Mouse (Mus musculus): ENCODE results near the gene Pde6b. TPM values are rescaled to one million over a fixed set of nuclear protein-coding genes. Genes with fewer than 3 reads are reported as not detected.

Gene Pde6b
- polyA plus RNA-seq, 1 experiment from 2014 or later = 0.15 TPM

DNA sequence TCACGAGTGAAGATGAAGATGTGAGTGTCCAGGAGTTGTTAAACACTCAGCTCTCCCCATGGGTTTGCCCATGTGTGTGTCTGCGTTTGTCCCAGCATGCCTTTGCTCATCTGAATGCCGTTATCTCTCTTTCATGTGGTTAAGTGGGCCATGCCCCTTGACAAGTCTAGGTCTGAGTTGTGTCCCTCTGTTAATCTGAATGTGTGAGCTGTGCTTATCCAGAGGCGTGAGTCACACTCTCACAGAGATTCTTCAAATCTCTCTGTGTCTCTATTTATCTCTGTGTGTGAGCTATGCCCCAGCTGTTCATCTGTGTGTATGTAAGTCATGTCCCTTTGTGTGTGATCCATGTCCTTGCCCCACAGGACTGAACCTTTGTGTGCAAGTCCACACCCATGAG lies 15.3 kb downstream of the Pde6b start:
- no peak overlapping the region for H3K4me2 ChIP-seq (replicated peaks)
- H3K27ac ChIP-seq (replicated peaks) = no peak overlapping the region
- no peak overlapping the region for H3K9ac ChIP-seq
- 62% methylated on average over 4 of the region's 4 CpGs for WGBS
- H3K36me3 ChIP-seq = no peaks in the 10 kb centered on the region
- H3K27me3 ChIP-seq = no peaks in the 10 kb centered on the region
- no peaks in the 10 kb centered on the region for H3K9me3 ChIP-seq (replicated peaks)
- H3K4me3 ChIP-seq (replicated peaks) = no peak overlapping the region
- H3K4me1 ChIP-seq = no peaks in the 10 kb centered on the region
- ATAC-seq (ENCODE audit: insufficient number of reproducible peaks, low FRiP score, low TSS enrichment, low read depth) = no peak

GRCm38 (mm10) chr5:108405460-108405859 lies 17.3 kb downstream of the Pde6b start:
- Histone ChIP-seq H3K9ac (no peak overlapping the region), H3K4me3 (replicated peaks) (no peak overlapping the region), H3K9me3 (replicated peaks) (no peaks in the 10 kb centered on the region), H3K27me3 (no peaks in the 10 kb centered on the region), H3K4me2 (replicated peaks) (no peak overlapping the region), H3K4me1 (no peaks in the 10 kb centered on the region), H3K36me3 (no peaks in the 10 kb centered on the region), H3K27ac (replicated peaks) (no peak overlapping the region)
- WGBS = 61% methylated on average over 1 of the region's 1 CpGs
- no peak for ATAC-seq (ENCODE audit: insufficient number of reproducible peaks, low FRiP score, low TSS enrichment, low read depth)

DNA sequence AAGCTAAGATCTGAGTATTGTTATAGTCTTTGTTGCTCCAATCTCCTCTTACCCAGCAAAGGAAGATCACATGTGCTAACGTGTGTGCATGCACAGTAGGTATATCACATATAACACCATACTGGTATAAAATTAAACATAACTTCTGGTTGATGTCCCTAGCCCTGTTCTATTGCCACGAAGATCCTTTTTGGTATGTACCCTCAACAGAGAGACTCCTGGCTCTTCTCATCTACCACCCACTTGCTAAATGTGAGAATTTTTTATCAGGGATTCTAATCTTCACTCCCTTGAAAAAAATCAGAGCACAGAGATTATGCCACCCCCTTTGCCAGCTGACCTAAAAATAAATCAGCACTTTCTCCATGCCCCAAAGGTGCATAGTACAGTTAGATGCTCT lies 18.8 kb downstream of the Pde6b start:
- Histone ChIP-seq H3K4me1 (no peaks in the 10 kb centered on the region), H3K4me3 (replicated peaks) (no peak overlapping the region), H3K9me3 (replicated peaks) (no peaks in the 10 kb centered on the region), H3K27ac (replicated peaks) (no peak overlapping the region), H3K4me2 (replicated peaks) (no peak overlapping the region), H3K27me3 (no peaks in the 10 kb centered on the region), H3K9ac (no peak overlapping the region), H3K36me3 (no peaks in the 10 kb centered on the region)
- WGBS = 82% methylated on average over 2 of the region's 2 CpGs
- ATAC-seq (ENCODE audit: insufficient number of reproducible peaks, low FRiP score, low TSS enrichment, low read depth) = no peak

- no peak overlapping the region for H3K4me2 ChIP-seq (replicated peaks)
Observed at GRCm38 (mm10) chr5:108414711-108415110, 26.5 kb downstream of the Pde6b start.

DNA sequence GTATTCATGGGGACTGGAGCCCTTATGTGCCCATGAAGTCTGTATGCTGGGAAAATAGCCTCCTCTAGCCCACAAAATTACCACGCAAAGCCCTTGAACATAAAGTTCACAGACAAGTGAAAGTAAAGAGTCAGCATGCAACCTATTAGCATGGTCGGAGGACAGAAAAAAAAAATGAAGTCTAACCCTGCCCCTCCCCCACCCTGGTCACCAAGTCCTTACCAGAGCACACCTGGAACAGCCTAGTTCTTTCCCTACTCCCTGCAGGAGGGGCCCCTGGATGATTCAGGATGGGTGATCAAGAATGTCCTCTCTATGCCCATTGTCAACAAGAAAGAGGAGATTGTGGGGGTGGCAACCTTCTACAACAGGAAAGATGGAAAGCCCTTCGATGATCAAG lies 34.5 kb downstream of the Pde6b start:
- 72% methylated on average over 3 of the region's 3 CpGs for WGBS
- ATAC-seq (ENCODE audit: insufficient number of reproducible peaks, low FRiP score, low TSS enrichment, low read depth) = no peak
- Histone ChIP-seq H3K4me3 (replicated peaks) (no peak overlapping the region), H3K27ac (replicated peaks) (no peak overlapping the region), H3K9ac (no peak overlapping the region), H3K36me3 (no peaks in the 10 kb centered on the region), H3K4me2 (replicated peaks) (no peak overlapping the region), H3K9me3 (replicated peaks) (no peaks in the 10 kb centered on the region), H3K4me1 (no peaks in the 10 kb centered on the region), H3K27me3 (no peaks in the 10 kb centered on the region)

More at GRCm38 (mm10) chr5:108414711-108415110, 26.5 kb downstream of the Pde6b start:
- WGBS = 67% methylated on average over 2 of the region's 2 CpGs
- no peak overlapping the region for H3K9ac ChIP-seq
- no peaks in the 10 kb centered on the region for H3K36me3 ChIP-seq
- no peak overlapping the region for H3K27ac ChIP-seq (replicated peaks)
- H3K9me3 ChIP-seq (replicated peaks) = no peaks in the 10 kb centered on the region
- H3K4me3 ChIP-seq (replicated peaks) = no peak overlapping the region
- ATAC-seq (ENCODE audit: insufficient number of reproducible peaks, low FRiP score, low TSS enrichment, low read depth) = no peak
- no peaks in the 10 kb centered on the region for H3K4me1 ChIP-seq
- H3K27me3 ChIP-seq = no peaks in the 10 kb centered on the region

DNA sequence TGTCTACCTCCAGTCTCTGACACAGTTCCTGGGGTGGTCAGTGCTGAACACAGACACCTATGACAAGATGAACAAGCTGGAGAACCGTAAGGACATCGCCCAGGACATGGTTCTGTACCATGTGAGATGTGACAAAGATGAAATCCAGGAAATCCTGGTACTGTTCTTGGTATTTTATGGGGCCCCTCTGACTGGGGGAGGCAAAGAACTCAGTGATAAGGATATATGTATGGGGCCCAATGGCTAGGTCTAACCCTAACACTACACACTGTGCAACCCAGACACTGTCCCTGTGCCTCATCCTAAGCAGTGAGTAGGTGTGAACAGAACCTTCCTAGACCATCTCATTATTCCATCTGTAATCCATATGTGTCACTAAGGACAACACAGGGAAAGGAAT lies 35.2 kb downstream of the Pde6b start:
- no peak overlapping the region for H3K4me3 ChIP-seq (replicated peaks)
- H3K36me3 ChIP-seq = no peaks in the 10 kb centered on the region
- H3K27ac ChIP-seq (replicated peaks) = no peak overlapping the region
- H3K4me2 ChIP-seq (replicated peaks) = no peak overlapping the region
- H3K4me1 ChIP-seq = no peaks in the 10 kb centered on the region
- no peak overlapping the region for H3K9ac ChIP-seq
- no peaks in the 10 kb centered on the region for H3K9me3 ChIP-seq (replicated peaks)
- no peaks in the 10 kb centered on the region for H3K27me3 ChIP-seq
- ATAC-seq (ENCODE audit: insufficient number of reproducible peaks, low FRiP score, low TSS enrichment, low read depth) = no peak
- WGBS = 78% methylated on average over 2 of the region's 2 CpGs

DNA sequence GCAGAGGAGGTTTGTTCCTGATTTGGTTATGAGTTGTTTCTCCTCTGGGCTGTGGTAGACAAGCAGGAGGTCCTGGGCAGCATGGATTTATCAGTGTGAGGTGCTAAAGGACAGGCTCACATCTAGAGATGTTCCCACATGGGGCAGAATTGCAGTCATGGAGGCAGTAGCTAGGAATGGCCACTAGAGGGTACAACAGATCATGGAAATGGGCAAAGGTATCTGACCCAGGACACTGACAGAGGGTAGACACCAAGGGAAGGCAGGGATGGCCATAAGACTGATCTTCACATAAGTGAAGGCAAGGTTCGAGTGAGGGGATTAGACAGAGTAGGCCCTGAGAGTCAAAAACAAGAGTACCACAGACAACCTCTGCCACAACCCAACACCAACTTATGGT lies 39.0 kb downstream of the Pde6b start:
- Histone ChIP-seq H3K9me3 (replicated peaks) (no peaks in the 10 kb centered on the region), H3K36me3 (peaks cover 24% of the 10 kb centered on the region), H3K4me3 (replicated peaks) (no peak overlapping the region), H3K9ac (no peak overlapping the region), H3K4me2 (replicated peaks) (no peak overlapping the region), H3K4me1 (no peaks in the 10 kb centered on the region), H3K27me3 (no peaks in the 10 kb centered on the region), H3K27ac (replicated peaks) (no peak overlapping the region)
- 76% methylated on average over 1 of the region's 1 CpGs for WGBS
- no peak for ATAC-seq (ENCODE audit: insufficient number of reproducible peaks, low FRiP score, low TSS enrichment, low read depth)

DNA sequence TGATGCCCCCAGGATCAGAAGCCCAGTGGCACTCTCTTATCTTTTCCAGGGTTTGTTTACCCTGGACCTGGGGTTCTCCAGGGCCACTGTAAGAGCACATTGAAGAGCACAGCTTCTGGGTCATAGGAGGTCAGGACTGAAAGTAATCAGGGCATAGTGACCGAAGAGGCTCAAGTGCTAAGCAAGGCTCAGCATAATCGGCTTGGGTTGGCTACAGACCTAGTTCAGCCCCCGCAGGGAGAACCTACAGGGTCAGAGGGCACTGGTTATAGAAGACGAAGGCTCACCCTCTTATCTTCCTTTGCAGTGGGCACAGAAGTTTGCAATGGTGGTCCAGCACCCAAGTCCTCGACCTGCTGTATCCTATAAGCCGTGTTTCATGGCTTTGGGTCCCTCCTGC lies 43.0 kb downstream of the Pde6b start:
- H3K36me3 ChIP-seq = peaks cover 29% of the 10 kb centered on the region
- no peak overlapping the region for H3K4me2 ChIP-seq (replicated peaks)
- 95% methylated on average over 6 of the region's 6 CpGs for WGBS
- no peak for ATAC-seq (ENCODE audit: insufficient number of reproducible peaks, low FRiP score, low TSS enrichment, low read depth)
- no peak overlapping the region for H3K27ac ChIP-seq (replicated peaks)
- H3K27me3 ChIP-seq = no peaks in the 10 kb centered on the region
- H3K9me3 ChIP-seq (replicated peaks) = no peaks in the 10 kb centered on the region
- H3K9ac ChIP-seq = no peak overlapping the region
- peaks cover 16% of the 10 kb centered on the region for H3K4me1 ChIP-seq
- no peak overlapping the region for H3K4me3 ChIP-seq (replicated peaks)

GRCm38 (mm10) chr5:108433804-108434587 lies 45.8 kb downstream of the Pde6b start, which contains the start of gene Atp5k:
TSS of gene Atp5k (minus strand) at chr5:108434448.
- peaks cover 29% of the 10 kb centered on the region for H3K36me3 ChIP-seq
- H3K9me3 ChIP-seq (replicated peaks) = no peaks in the 10 kb centered on the region
- H3K9ac ChIP-seq = peak within 1 kb of the TSS; percentile 78
- peak within 1 kb of the TSS; percentile 63 for H3K4me2 ChIP-seq (replicated peaks)
- no peak within 1 kb of the TSS for H3K27ac ChIP-seq (replicated peaks)
- H3K4me3 ChIP-seq (replicated peaks) = peak within 1 kb of the TSS; percentile 77
- ATAC-seq (ENCODE audit: insufficient number of reproducible peaks, low FRiP score, low TSS enrichment, low read depth) = peak; percentile 72
- WGBS = under 1% methylated on average over 42 of the region's 42 CpGs
- no peaks in the 10 kb centered on the region for H3K27me3 ChIP-seq
- H3K4me1 ChIP-seq = peaks cover 16% of the 10 kb centered on the region

DNA sequence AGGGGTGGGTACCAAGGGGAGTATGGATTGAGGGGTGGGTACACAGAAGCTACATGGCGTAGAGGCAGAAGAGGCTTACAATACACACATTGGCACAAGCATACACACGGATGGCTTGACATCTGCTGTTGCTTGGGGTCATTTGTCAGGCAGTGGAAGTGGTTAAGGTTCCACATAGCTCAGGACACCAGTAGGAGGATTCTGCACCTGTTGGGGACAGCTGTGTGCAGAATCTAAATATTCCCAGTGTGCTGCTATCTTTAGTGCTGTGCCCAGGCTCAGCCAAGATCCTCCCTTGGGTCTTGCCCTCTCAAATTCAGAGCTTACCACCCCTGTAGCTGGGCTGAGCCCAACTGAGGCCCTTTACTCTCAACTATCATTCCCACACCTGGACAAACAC lies 47.9 kb downstream of the Pde6b start:
- peaks cover 16% of the 10 kb centered on the region for H3K4me1 ChIP-seq
- no peak overlapping the region for H3K9ac ChIP-seq
- no peak overlapping the region for H3K27ac ChIP-seq (replicated peaks)
- H3K9me3 ChIP-seq (replicated peaks) = no peaks in the 10 kb centered on the region
- 67% methylated on average over 2 of the region's 2 CpGs for WGBS
- H3K27me3 ChIP-seq = no peaks in the 10 kb centered on the region
- ATAC-seq (ENCODE audit: insufficient number of reproducible peaks, low FRiP score, low TSS enrichment, low read depth) = no peak
- no peak overlapping the region for H3K4me3 ChIP-seq (replicated peaks)
- no peak overlapping the region for H3K4me2 ChIP-seq (replicated peaks)
- H3K36me3 ChIP-seq = peaks cover 14% of the 10 kb centered on the region

- Histone ChIP-seq H3K4me3 (replicated peaks) (no peak overlapping the region), H3K27me3 (peaks cover 9% of the 10 kb centered on the region; the same call in 1 of the 2 replicates), H3K4me2 (replicated peaks) (no peak overlapping the region), H3K36me3 (no peaks in the 10 kb centered on the region), H3K4me1 (peaks cover 11% of the 10 kb centered on the region), H3K9me3 (replicated peaks) (no peaks in the 10 kb centered on the region), H3K9ac (no peak overlapping the region), H3K27ac (replicated peaks) (no peak overlapping the region)
- 81% methylated on average over 3 of the region's 3 CpGs for WGBS
- ATAC-seq (ENCODE audit: insufficient number of reproducible peaks, low FRiP score, low TSS enrichment, low read depth) = no peak
Observed at GRCm38 (mm10) chr5:108446973-108447372, 58.8 kb downstream of the Pde6b start.

DNA sequence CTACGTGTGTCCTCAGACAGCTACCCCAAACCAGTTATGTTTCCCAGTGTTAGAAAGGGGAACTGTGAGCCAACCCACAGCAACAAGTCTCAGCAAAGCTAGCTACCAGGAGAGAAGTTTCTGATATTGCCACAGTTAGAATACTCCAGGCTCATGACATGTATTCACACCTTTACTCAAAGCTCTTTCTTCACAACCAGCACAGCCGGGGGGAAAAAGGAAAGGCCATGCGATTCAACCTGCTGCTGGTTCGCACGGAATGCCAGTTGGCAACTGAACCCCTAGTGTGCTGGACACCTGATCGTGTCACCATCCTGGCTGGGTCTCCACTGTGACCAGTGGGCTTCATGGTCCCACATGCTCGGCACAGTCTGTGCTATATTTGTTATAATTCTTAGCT lies 59.7 kb downstream of the Pde6b start:
- Histone ChIP-seq H3K4me3 (replicated peaks) (no peak overlapping the region), H3K4me1 (peaks cover 11% of the 10 kb centered on the region), H3K27me3 (peaks cover 9% of the 10 kb centered on the region; the same call in 1 of the 2 replicates), H3K27ac (replicated peaks) (no peak overlapping the region), H3K4me2 (replicated peaks) (0 out of 2 replicates have a peak overlapping the region, but pooled peaks have one; percentile 60), H3K9me3 (replicated peaks) (no peaks in the 10 kb centered on the region), H3K9ac (no peak overlapping the region), H3K36me3 (no peaks in the 10 kb centered on the region)
- WGBS = 79% methylated on average over 7 of the region's 7 CpGs
- ATAC-seq (ENCODE audit: insufficient number of reproducible peaks, low FRiP score, low TSS enrichment, low read depth) = no peak
